Mouse (Mus musculus) limb, embryonic 12.5 days (tissue): ENCODE data around the gene Ddah1. TPM values are rescaled to one million over a fixed set of nuclear protein-coding genes. Genes with fewer than 3 reads are reported as not detected.

Source experiments
- ATAC-seq: fragments of 200-750 bp; cut with Nextera tagmentation; 2 replicates; pipeline ENCODE4 v1.8.0; 2017; ENCODE audit warnings: low read depth, moderate TSS enrichment; ENCODE audit not compliant: insufficient number of reproducible peaks, insufficient read depth, low FRiP score, low TSS enrichment
- H3K27ac ChIP-seq: fragments of 300-500 bp; sonication (generic); 2 replicates; pipeline ENCODE4 v1.5.1; 2016; ENCODE audit warnings: mild to moderate bottlenecking, moderate library complexity
- H3K27me3 ChIP-seq: fragments of 300-500 bp; sonication (generic); 2 replicates; pipeline ENCODE4 v1.6.1; 2016; ENCODE audit warnings: mild to moderate bottlenecking, moderate library complexity
- H3K36me3 ChIP-seq: fragments of 300-500 bp; sonication (generic); 2 replicates; pipeline ENCODE4 v1.6.1; 2016; ENCODE audit warnings: mild to moderate bottlenecking, moderate library complexity
- H3K4me1 ChIP-seq: fragments of 300-500 bp; sonication (generic); replicated peaks from 2 replicates; pipeline ENCODE4 v1.6.1; 2016
- H3K4me2 ChIP-seq: fragments of 300-500 bp; sonication (generic); 2 replicates; pipeline ENCODE4 v1.6.1; 2016; ENCODE audit warnings: mild to moderate bottlenecking, moderate library complexity
- H3K4me3 ChIP-seq: fragments of 300-500 bp; sonication (generic); replicated peaks from 2 replicates; pipeline ENCODE4 v1.5.1; 2016; ENCODE audit warnings: mild to moderate bottlenecking
- H3K9ac ChIP-seq: fragments of 300-500 bp; sonication (generic); replicated peaks from 2 replicates; pipeline ENCODE4 v1.6.1; 2016; ENCODE audit warnings: mild to moderate bottlenecking, moderate library complexity
- H3K9me3 ChIP-seq: fragments of 300-500 bp; sonication (generic); 2 replicates; pipeline ENCODE4 v1.6.1; 2016; ENCODE audit warnings: mild to moderate bottlenecking, moderate library complexity
- WGBS: fragments of 180-500 bp; shearing (Covaris S2); methylation state at CpG from one replicate; pipeline ENCODE4 v1.1.7; 2016; 5-methylcytosine and 5-hydroxymethylcytosine counted together
- polyA plus RNA-seq: library from polyadenylated mRNA; unstranded; fragments of >200 nt; fragmentation: Nextera tagmentation; extraction: Ambion mirVana; gene quantifications from 2 replicates; pipeline ENCODE4 v1.2.1, GENCODE M21; 2016

Gene Ddah1
- polyA plus RNA-seq, 1 experiment from 2014 or later, result 21.7 TPM

GRCm38 (mm10) chr3:145743476-145744027, 14.9 kb upstream of the Ddah1 start:
- H3K27ac ChIP-seq, result no peak overlapping the region
- no peak; the same call in 1 of the 2 replicates for ATAC-seq
- H3K4me1 ChIP-seq, result peaks cover 9% of the 10 kb centered on the region
- H3K36me3 ChIP-seq, result no peaks in the 10 kb centered on the region
- WGBS, result 44% methylated on average over 9 of the region's 9 CpGs
- no peaks in the 10 kb centered on the region for H3K9me3 ChIP-seq
- no peaks in the 10 kb centered on the region for H3K27me3 ChIP-seq
- no peak overlapping the region for H3K4me2 ChIP-seq
- no peak overlapping the region for H3K9ac ChIP-seq
- no peak overlapping the region for H3K4me3 ChIP-seq

DNA sequence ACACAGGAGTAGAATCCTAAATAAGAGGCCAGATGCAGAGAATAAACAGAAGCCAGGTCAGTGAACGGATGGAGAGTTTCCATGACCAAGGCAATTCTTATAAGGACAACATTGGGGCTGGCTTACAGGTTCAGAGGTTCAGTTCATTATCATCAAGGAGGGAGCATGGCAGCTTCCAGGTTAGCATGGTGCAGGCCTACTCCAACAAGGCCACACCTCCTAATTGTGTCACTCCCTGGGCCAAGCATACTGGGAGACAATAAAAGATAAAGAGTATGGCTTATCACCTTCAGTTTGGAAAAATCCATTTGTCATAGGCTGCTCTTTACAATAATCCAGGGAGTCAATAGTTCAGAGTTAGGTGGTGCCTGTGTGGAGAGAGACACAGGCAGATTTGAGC, 9.8 kb upstream of the Ddah1 start:
- Histone ChIP-seq H3K4me1 (peaks cover 1% of the 10 kb centered on the region), H3K36me3 (no peaks in the 10 kb centered on the region), H3K4me2 (no peak overlapping the region), H3K27me3 (no peaks in the 10 kb centered on the region), H3K9me3 (no peaks in the 10 kb centered on the region), H3K27ac (no peak overlapping the region), H3K9ac (no peak overlapping the region), H3K4me3 (no peak overlapping the region)
- no peak for ATAC-seq
- 83% methylated on average over 1 of the region's 1 CpGs for WGBS

DNA sequence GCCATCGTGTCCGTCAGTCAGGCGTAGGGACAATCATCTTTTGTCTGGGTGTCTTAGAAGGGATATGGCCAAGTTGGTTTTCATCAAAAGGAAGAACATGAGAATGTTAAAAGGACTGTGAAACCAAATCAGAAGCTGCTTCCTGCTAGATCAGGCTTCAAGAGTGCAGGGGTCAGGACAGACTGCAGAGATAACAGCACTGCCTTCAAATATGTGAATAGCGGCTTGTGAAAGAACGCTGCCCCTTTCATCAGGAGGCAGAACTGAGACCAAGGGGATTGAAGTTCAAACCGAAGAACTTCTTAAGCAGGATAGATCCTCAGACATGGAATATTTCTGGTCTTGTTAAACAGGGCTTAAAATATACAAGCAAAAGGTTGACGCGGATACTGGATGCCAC, 2.0 kb upstream of the Ddah1 start:
- Histone ChIP-seq H3K27me3 (peaks cover 51% of the 10 kb centered on the region), H3K4me2 (no peak overlapping the region), H3K4me1 (peaks cover 19% of the 10 kb centered on the region), H3K36me3 (no peaks in the 10 kb centered on the region), H3K9me3 (no peaks in the 10 kb centered on the region), H3K9ac (no peak overlapping the region), H3K4me3 (no peak overlapping the region), H3K27ac (no peak overlapping the region)
- ATAC-seq, result no peak
- 84% methylated on average over 8 of the region's 8 CpGs for WGBS

GRCm38 (mm10) chr3:145757177-145757576, 1.3 kb upstream of the Ddah1 start:
- 62% methylated on average over 8 of the region's 8 CpGs for whole genome bisulfite sequencing
- H3K36me3 ChIP-seq, result no peaks in the 10 kb centered on the region
- H3K27ac ChIP-seq, result no peak overlapping the region
- H3K4me2 ChIP-seq, result no peak overlapping the region
- peaks cover 56% of the 10 kb centered on the region for H3K27me3 ChIP-seq
- ATAC-seq, result no peak
- H3K9ac ChIP-seq, result no peak overlapping the region
- H3K4me3 ChIP-seq, result no peak overlapping the region
- peaks cover 21% of the 10 kb centered on the region for H3K4me1 ChIP-seq
- H3K9me3 ChIP-seq, result no peaks in the 10 kb centered on the region

DNA sequence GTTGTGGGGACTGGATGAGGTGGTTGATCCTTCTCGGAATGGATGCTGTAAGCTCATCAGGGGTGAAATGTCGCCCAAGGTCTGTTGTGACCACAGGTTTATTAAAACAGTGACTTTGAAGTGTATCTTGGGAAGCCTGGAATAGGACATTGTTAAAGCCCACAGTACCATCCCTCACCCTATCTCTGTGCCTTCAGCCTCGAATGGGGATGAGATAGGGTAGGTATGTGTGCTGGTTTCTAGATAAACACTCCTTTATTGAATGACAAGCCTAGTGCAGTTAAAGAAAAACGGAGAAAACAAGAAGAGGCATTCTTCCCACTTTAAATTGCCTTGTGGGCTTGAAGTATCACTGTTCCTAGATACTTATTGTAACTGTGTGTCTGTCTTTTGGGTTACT, 631 bp upstream of the Ddah1 start:
- no peak overlapping the region for H3K27ac ChIP-seq
- H3K36me3 ChIP-seq, result no peaks in the 10 kb centered on the region
- no peak for ATAC-seq
- no peaks in the 10 kb centered on the region for H3K9me3 ChIP-seq
- H3K9ac ChIP-seq, result no peak overlapping the region
- H3K4me3 ChIP-seq, result peak overlapping the region; percentile 60; the same call in 1 of the 2 replicates
- H3K4me2 ChIP-seq, result peak overlapping the region; percentile 98
- 39% methylated on average over 4 of the region's 4 CpGs for WGBS
- peaks cover 56% of the 10 kb centered on the region for H3K27me3 ChIP-seq
- H3K4me1 ChIP-seq, result peaks cover 21% of the 10 kb centered on the region

DNA sequence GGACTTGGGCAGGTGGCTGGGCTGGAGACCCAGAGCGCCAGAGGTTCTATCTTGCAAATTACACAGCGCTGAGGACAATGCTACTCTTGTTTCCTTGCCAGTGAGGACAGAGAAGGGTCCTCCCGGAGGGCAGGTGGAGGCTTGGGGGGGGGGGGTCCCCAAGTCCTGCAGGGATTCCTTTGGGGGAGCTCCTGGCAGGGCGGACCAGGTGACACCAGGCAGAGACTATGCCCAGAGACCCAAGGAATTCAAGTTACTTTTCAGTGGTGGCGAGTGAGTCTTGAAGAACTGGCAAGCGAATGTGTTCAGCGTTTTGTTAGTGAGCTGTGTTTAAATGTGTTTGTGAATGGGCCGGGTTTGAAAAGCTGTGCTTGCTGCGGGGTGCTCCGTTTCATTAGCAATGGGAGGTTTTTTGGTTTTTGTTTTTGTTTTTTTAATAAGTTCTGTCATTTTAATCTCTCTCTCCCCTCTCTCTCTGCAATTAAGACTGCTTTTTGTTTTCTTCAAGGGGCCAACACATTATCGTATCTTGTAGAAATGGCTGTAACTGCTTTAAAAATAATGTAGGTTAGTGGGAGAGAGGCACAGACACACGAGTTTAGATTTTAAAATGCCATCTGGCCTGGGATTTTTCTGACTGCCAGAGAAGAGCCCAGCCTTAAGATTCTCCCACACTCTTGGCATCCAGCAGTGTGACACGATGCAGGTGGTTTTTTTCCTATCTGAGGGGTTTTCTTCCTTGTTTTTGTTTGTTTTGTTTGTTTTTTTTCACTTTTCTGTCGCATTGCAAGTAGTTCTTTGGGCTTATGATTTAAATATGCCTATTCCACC, 1.1 kb downstream of the Ddah1 start:
- 16% methylated on average over 14 of the region's 14 CpGs for WGBS
- H3K27ac ChIP-seq, result no peak overlapping the region
- H3K4me3 ChIP-seq, result peak overlapping the region; percentile 60
- 0 out of 2 replicates have a peak, but pooled peaks have one; percentile 5 for ATAC-seq
- peaks cover 56% of the 10 kb centered on the region for H3K27me3 ChIP-seq
- H3K9me3 ChIP-seq, result no peaks in the 10 kb centered on the region
- no peaks in the 10 kb centered on the region for H3K36me3 ChIP-seq
- H3K9ac ChIP-seq, result peak overlapping the region; percentile 83
- H3K4me2 ChIP-seq, result peak overlapping the region; percentile 98
- peaks cover 23% of the 10 kb centered on the region for H3K4me1 ChIP-seq

DNA sequence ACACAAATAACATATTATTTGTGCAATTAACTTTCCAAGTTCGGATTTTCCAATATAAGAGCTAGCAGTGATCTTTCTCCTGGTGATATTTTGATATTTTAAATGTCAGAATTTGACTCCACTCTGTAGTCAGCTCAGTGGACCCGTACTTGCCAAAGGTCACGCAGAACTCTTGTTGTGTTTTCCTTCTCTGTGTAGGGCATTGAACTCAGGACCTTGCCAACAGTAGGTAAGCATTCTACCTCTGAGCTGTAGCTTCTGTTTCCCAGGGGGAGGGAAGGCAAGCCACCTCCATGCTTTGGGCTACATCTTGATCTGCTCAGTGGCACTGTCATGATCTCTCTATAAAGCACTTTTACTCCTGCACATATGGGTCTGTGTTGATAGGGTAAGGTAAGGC, 2.1 kb downstream of the Ddah1 start:
- peaks cover 27% of the 10 kb centered on the region for H3K4me1 ChIP-seq
- H3K27me3 ChIP-seq, result peaks cover 56% of the 10 kb centered on the region
- H3K4me3 ChIP-seq, result no peak overlapping the region
- WGBS, result 93% methylated on average over 3 of the region's 3 CpGs
- H3K27ac ChIP-seq, result no peak overlapping the region
- no peak overlapping the region for H3K4me2 ChIP-seq
- H3K36me3 ChIP-seq, result no peaks in the 10 kb centered on the region
- H3K9ac ChIP-seq, result no peak overlapping the region
- no peak for ATAC-seq
- H3K9me3 ChIP-seq, result no peaks in the 10 kb centered on the region

DNA sequence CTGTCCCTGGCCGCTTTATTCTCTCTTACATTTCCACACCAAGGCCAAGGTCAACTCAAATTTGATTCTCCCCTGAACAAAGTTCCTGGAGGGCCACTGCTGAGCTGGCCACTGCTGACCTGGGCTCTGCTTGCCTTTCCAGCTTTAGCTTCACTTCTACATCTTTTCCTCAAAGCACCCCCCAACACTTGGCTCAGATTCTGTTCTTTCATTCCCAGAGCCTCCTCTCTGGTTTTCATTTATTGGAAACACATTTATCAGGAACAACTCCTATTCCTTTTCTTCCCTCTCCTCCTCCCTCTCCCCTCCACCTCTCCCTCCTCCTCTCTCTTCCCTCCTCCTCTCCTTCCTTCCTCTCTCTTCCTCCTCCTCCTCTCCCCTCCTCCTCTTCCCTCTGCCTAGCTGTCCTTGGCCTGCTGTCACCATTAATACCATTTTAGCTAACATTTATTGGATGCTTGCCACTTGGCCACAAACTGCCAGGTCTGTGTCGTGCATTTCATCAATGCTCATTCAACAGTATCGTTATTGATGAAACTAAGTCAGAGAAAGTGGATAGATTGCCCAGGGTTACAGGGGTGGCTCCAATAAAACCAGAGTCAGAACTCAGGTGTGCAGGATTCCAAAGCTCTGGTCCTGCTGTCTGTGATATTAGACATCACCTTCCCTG, 3.2 kb downstream of the Ddah1 start:
- H3K4me3 ChIP-seq, result no peak overlapping the region
- no peaks in the 10 kb centered on the region for H3K36me3 ChIP-seq
- H3K27ac ChIP-seq, result no peak overlapping the region
- H3K9ac ChIP-seq, result no peak overlapping the region
- WGBS, result 71% methylated on average over 3 of the region's 3 CpGs
- H3K9me3 ChIP-seq, result no peaks in the 10 kb centered on the region
- H3K4me1 ChIP-seq, result peaks cover 27% of the 10 kb centered on the region
- no peak for ATAC-seq
- H3K4me2 ChIP-seq, result no peak overlapping the region
- peaks cover 47% of the 10 kb centered on the region for H3K27me3 ChIP-seq

DNA sequence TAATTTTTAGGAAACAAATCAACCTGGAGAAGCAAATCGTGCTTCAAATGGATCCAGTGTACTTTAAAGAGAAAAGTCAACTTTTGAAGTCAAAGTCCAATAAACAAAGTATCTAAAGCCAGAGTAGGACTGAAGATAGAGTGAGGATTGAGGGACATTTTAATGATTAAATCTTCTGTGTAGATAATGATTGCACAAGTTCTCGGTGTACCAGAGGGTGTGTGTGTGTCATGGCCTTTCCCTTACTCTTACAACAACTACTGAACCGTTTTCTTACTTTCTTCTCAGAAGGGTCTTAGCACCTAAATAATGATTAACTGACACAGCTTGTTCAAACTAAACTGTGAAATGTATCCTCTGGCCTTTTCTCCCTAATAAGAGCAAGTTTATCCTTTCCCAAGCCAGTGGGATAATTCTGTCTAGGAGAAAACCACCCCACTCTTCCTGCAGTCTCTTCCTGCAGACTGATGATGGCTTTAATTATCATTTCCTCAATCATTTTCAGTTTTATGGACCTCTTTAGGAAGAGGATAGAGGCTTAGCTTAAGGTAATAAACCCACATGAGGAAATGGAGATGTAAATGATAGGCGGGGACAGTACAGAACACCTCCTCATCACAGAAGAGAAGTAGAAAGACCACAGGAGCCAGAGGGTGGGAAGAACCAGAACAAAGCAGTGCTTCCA, 4.6 kb downstream of the Ddah1 start:
- H3K36me3 ChIP-seq, result no peaks in the 10 kb centered on the region
- peaks cover 33% of the 10 kb centered on the region for H3K27me3 ChIP-seq
- H3K9me3 ChIP-seq, result no peaks in the 10 kb centered on the region
- no peak overlapping the region for H3K4me3 ChIP-seq
- 81% methylated on average over 4 of the region's 4 CpGs for WGBS
- ATAC-seq, result no peak
- no peak overlapping the region for H3K27ac ChIP-seq
- H3K4me1 ChIP-seq, result peaks cover 24% of the 10 kb centered on the region
- no peak overlapping the region for H3K9ac ChIP-seq
- no peak overlapping the region for H3K4me2 ChIP-seq

- Histone ChIP-seq H3K27ac (no peak overlapping the region), H3K9me3 (no peaks in the 10 kb centered on the region), H3K27me3 (peaks cover 28% of the 10 kb centered on the region), H3K9ac (no peak overlapping the region), H3K4me2 (no peak overlapping the region), H3K36me3 (no peaks in the 10 kb centered on the region), H3K4me3 (no peak overlapping the region), H3K4me1 (peaks cover 20% of the 10 kb centered on the region)
- WGBS, result 94% methylated on average over 3 of the region's 3 CpGs
- ATAC-seq, result no peak
Observed at GRCm38 (mm10) chr3:145763642-145763972, 5.1 kb downstream of the Ddah1 start.

GRCm38 (mm10) chr3:145764416-145764815, 5.9 kb downstream of the Ddah1 start:
- H3K27me3 ChIP-seq, result peaks cover 19% of the 10 kb centered on the region
- H3K27ac ChIP-seq, result peak overlapping the region; percentile 35; the same call in 1 of the 2 replicates
- no peak overlapping the region for H3K9ac ChIP-seq
- ATAC-seq, result no peak
- H3K4me2 ChIP-seq, result no peak overlapping the region
- 76% methylated on average over 2 of the region's 2 CpGs for WGBS
- no peaks in the 10 kb centered on the region for H3K36me3 ChIP-seq
- no peak overlapping the region for H3K4me3 ChIP-seq
- no peaks in the 10 kb centered on the region for H3K9me3 ChIP-seq
- peaks cover 12% of the 10 kb centered on the region for H3K4me1 ChIP-seq
